Mouse (Mus musculus) liver, embryonic 11.5 days (tissue): ENCODE data around the gene Stap2. TPM values are rescaled to one million over a fixed set of nuclear protein-coding genes. Genes with fewer than 3 reads are reported as not detected.

ENCODE experiments used
- ATAC-seq: fragments of 200-750 bp; cut with Nextera tagmentation; replicated peaks from 2 replicates; pipeline ENCODE4 v1.8.0; 2017; ENCODE audit warnings: moderate number of reproducible peaks, mild to moderate bottlenecking, moderate TSS enrichment, moderate library complexity; ENCODE audit not compliant: low FRiP score
- DNase-seq: peaks from one replicate; pipeline ENCODE4 v3.0.0-alpha.2; 2017; ENCODE audit warnings: low spot score
- H3K27ac ChIP-seq: fragments of 300-500 bp; sonication (generic); 2 replicates; pipeline ENCODE4 v1.5.1; 2014; ENCODE audit warnings: mild to moderate bottlenecking, low read depth, low read length, control low read depth
- H3K27me3 ChIP-seq: fragments of 300-500 bp; sonication (generic); replicated peaks from 2 replicates; pipeline ENCODE4 v1.6.1; 2014; ENCODE audit warnings: low read length, mixed read lengths; ENCODE audit not compliant: control insufficient read depth, insufficient read depth
- H3K36me3 ChIP-seq: fragments of 300-500 bp; sonication (generic); 2 replicates; pipeline ENCODE4 v1.6.1; 2014; ENCODE audit warnings: mild to moderate bottlenecking, low read length, moderate library complexity, mixed read lengths; ENCODE audit not compliant: control insufficient read depth, insufficient read depth
- H3K4me1 ChIP-seq: fragments of 300-500 bp; sonication (generic); replicated peaks from 2 replicates; pipeline ENCODE4 v1.6.1; 2014; ENCODE audit warnings: low read length, mixed read lengths; ENCODE audit not compliant: control insufficient read depth, insufficient read depth
- H3K4me2 ChIP-seq: fragments of 300-500 bp; sonication (generic); 2 replicates; pipeline ENCODE4 v1.6.1; 2014; ENCODE audit warnings: mild to moderate bottlenecking, control low read depth, moderate library complexity
- H3K4me3 ChIP-seq: fragments of 300-500 bp; sonication (generic); 2 replicates; pipeline ENCODE4 v1.5.1; 2014; ENCODE audit warnings: low read depth, low read length, control low read depth
- H3K9ac ChIP-seq: fragments of 300-500 bp; sonication (generic); 2 replicates; pipeline ENCODE4 v1.6.1; 2014; ENCODE audit warnings: low read depth, low read length, control low read depth
- H3K9me3 ChIP-seq: fragments of 300-500 bp; sonication (generic); 2 replicates; pipeline ENCODE4 v1.6.1; 2016; ENCODE audit warnings: low read length, inconsistent platforms, mixed read lengths; ENCODE audit not compliant: control insufficient read depth
- WGBS: fragments of 180-500 bp; shearing (Covaris S2); extraction: QIAGEN DNeasy Blood & Tissue Kit; methylation state at CpG from one replicate; pipeline ENCODE4 v1.1.7; 2014; 5-methylcytosine and 5-hydroxymethylcytosine counted together
- polyA plus RNA-seq: library from polyadenylated mRNA; unstranded; fragments of >200 nt; fragmentation: Nextera tagmentation; extraction: Ambion mirVana; gene quantifications from 2 replicates; pipeline ENCODE4 v1.2.1, GENCODE M21; 2014

Gene Stap2
- polyA plus RNA-seq, 1 experiment from 2014 or later, result 3.5 TPM

DNA sequence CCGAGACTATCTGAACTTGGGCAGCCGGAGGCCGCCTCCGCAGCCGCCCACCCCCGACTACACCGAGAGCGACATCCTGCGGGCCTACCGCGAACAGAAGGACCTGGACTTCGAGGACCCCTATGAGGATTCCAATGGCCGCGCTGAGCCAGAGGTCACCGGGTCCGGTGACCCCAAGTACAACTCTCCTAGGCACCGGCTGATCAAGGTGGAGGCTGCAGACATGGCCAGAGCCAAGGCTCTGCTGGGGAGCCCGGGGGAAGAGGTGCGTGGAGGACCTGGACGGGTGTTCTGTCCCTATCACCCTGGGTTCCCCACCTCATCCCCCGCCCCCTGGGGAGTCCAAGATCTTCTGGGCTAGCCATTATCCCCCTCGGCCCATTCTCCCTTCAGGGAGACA lies 33.9 kb downstream of the Stap2 start:
- Histone ChIP-seq H3K9me3 (no peaks in the 10 kb centered on the region), H3K27ac (no peak overlapping the region), H3K27me3 (peaks cover 41% of the 10 kb centered on the region), H3K9ac (no peak overlapping the region), H3K4me1 (no peaks in the 10 kb centered on the region), H3K36me3 (peaks cover 12% of the 10 kb centered on the region; the same call in 1 of the 2 replicates), H3K4me2 (peak overlapping the region; percentile 75; the same call in 1 of the 2 replicates), H3K4me3 (no peak overlapping the region)
- 30% methylated on average over 22 of the region's 22 CpGs for WGBS
- DNase-seq, result no peak
- ATAC-seq, result no peak

DNA sequence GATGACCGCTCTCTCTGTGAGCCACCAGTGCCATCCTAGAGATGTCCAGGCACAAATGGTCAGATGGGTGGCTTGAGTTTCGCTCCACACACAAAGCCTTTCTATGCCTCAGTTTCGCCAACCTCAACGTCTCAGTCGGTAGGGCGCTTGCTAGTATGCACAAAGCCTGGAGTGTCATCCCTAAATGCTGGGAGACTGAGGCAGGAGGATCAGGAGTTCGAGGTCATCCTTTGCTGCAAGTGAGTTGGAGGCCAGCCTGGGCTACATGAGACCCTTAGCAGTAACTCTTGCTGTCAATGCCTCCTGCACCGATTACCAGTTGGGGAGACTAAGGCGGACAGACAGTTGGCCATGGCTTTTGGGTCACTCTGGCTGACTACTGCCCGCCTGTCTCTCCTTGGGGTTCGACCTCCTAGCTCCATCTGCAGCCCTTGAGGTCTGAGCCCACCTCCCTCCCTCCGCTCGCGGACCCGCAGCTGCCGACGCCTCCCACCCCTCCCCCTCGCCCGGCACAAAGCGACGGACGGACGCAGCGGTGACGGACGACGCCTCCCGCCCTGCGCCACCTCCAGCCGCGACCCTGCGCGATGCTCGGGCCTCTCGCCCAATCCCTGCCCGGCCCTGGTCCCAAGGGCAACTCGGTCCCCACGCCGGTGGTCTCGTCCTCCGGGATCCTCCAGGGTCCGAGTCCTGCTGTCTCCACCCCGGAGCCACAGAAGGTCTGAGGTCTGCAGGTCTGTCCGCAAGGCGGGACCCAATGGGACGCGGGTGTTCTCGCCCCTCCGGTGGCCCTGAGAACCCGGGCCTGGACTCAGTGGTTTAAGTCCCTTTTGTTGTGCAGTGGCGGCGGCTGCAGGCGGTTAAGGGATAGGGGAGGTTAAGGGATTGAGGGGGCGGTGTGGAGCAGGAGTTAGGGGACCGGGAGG lies 35.2 kb downstream of the Stap2 start, which contains the start of gene Shd:
Gene Shd (plus strand): TSS at position 502 of the 926 bp plus-strand sequence.
- DNase-seq (no peak), ATAC-seq (0 out of 2 replicates have a peak, but pooled peaks have one; percentile 11)
- WGBS, result 8% methylated on average over 55 of the region's 55 CpGs
- peaks cover 41% of the 10 kb centered on the region for H3K27me3 ChIP-seq
- peak within 1 kb of the TSS; percentile 75 for H3K4me2 ChIP-seq
- H3K36me3 ChIP-seq, result peaks cover 19% of the 10 kb centered on the region; the same call in 1 of the 2 replicates
- H3K4me1 ChIP-seq, result no peaks in the 10 kb centered on the region
- H3K4me3 ChIP-seq, result peak within 1 kb of the TSS; percentile 45
- H3K27ac ChIP-seq, result no peak within 1 kb of the TSS
- no peak within 1 kb of the TSS; the same call in 1 of the 2 replicates for H3K9ac ChIP-seq
- H3K9me3 ChIP-seq, result no peaks in the 10 kb centered on the region

DNA sequence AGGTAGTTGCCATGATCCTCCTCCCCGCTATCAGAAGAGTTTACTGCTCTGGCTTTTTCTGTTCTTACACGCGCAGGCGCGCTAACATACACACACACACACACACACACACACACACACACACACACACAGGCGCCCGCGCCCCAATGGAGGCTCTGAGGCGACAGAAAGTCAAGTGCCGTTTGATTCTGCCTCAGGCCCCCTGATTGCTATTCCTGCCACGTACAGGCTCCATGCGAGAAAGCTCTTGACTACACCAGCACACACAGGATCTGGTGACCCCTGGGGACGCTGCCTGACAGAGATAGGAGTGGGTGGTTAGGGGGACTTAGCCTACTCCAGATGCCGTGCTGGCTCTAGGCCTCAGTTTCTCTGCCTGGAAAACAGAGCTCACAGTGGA lies 35.8 kb downstream of the Stap2 start:
- no peak overlapping the region for H3K9ac ChIP-seq
- no peaks in the 10 kb centered on the region for H3K9me3 ChIP-seq
- H3K27ac ChIP-seq, result no peak overlapping the region
- H3K4me1 ChIP-seq, result no peaks in the 10 kb centered on the region
- H3K36me3 ChIP-seq, result peaks cover 21% of the 10 kb centered on the region; the same call in 1 of the 2 replicates
- no peak for DNase-seq
- peaks cover 41% of the 10 kb centered on the region for H3K27me3 ChIP-seq
- ATAC-seq, result no peak
- H3K4me2 ChIP-seq, result no peak overlapping the region
- H3K4me3 ChIP-seq, result no peak overlapping the region
- 51% methylated on average over 14 of the region's 14 CpGs for WGBS

DNA sequence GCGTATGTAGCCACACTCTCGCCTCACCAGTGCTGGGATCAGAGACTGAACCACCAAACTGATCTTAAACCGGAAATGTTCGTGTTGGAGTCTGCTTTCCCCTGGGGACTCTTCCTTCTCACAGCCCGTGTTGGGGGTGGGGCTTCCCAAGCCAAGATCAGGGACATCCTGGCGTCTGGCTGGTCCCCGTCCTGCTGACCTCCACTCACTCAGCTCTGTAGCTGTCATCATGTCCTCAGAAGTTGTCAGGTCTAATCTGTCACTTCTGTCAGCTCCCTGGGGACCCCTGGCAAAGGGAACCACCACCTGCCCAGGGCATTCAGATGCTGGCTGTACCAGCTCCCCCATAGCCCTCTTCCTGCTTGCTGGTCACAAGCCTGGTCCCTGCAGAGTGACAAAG lies 37.2 kb downstream of the Stap2 start:
- no peaks in the 10 kb centered on the region for H3K9me3 ChIP-seq
- peaks cover 25% of the 10 kb centered on the region; the same call in 1 of the 2 replicates for H3K36me3 ChIP-seq
- H3K27me3 ChIP-seq, result peaks cover 38% of the 10 kb centered on the region
- no peak for DNase-seq
- H3K4me2 ChIP-seq, result no peak overlapping the region
- no peak for ATAC-seq
- WGBS, result 64% methylated on average over 7 of the region's 7 CpGs
- H3K4me3 ChIP-seq, result no peak overlapping the region
- no peak overlapping the region for H3K9ac ChIP-seq
- H3K27ac ChIP-seq, result no peak overlapping the region
- no peaks in the 10 kb centered on the region for H3K4me1 ChIP-seq

DNA sequence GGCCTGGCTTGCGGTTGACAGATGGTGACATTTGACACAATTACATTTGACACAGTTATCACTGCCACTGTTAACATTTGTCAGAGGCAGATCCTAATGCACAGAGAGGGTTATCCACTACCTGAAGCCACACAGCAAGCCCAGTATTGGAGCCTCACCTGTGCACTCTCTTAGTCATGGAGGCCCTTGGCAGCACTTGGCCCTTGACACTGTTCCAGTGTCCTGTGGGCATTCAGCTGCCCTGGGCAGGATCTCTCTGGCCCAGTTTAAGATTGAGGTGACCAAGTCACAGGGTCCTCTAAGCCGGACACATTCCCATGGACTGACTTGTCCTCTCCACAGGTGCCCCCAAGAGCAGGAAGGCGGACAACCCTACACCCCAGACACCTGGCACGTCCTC lies 38.2 kb downstream of the Stap2 start:
- Histone ChIP-seq H3K27ac (no peak overlapping the region), H3K4me3 (no peak overlapping the region), H3K4me1 (no peaks in the 10 kb centered on the region), H3K9ac (no peak overlapping the region), H3K27me3 (peaks cover 29% of the 10 kb centered on the region), H3K36me3 (peaks cover 27% of the 10 kb centered on the region; the same call in 1 of the 2 replicates), H3K4me2 (no peak overlapping the region), H3K9me3 (no peaks in the 10 kb centered on the region)
- WGBS, result 86% methylated on average over 4 of the region's 4 CpGs
- DNase-seq (no peak), ATAC-seq (no peak)

DNA sequence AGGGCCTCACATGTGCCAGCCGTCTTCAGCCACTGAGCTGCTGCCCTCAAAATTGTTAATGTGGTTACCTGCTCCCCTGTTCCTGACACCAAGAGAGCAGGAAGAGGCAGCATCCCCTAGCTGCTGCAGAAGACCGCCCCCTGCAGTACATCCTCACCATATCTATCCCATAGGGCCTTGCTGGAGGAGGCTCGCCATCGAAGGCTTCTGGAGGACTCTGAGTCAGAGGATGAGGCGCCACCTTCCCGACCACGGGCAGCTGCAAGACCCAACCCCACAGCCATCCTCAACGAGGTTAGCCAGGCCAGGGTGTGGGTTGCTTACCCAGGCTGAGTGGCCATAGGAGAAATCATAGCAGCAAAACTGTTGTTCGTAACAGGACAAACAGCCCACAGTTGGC lies 40.4 kb downstream of the Stap2 start:
- peaks cover 9% of the 10 kb centered on the region for H3K27me3 ChIP-seq
- peaks cover 3% of the 10 kb centered on the region for H3K4me1 ChIP-seq
- no peak overlapping the region for H3K4me2 ChIP-seq
- H3K9me3 ChIP-seq, result no peaks in the 10 kb centered on the region
- peaks cover 33% of the 10 kb centered on the region; the same call in 1 of the 2 replicates for H3K36me3 ChIP-seq
- no peak overlapping the region for H3K9ac ChIP-seq
- H3K27ac ChIP-seq, result no peak overlapping the region
- DNase-seq, result no peak
- no peak overlapping the region for H3K4me3 ChIP-seq
- ATAC-seq, result no peak
- WGBS, result 81% methylated on average over 9 of the region's 9 CpGs

DNA sequence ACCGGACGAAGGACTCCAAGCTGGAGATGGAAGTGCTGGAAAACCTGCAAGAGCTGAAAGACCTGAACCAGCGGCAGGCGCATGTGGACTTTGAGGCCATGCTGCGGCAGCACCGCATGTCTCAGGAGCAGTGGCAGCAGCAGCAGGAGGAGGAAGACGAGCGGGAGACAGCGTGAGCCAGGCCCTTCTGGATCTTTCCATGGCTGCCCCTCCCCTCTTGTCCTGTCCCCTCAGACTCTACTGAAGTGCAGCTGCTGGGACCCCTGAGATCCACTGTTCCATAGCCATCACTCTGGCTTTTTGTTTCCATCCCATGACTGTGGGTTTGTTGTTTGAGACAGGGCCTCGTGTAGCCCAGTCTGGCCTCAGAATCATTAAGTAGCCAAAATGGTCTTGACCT lies 40.9 kb downstream of the Stap2 start:
- H3K27me3 ChIP-seq, result peaks cover 4% of the 10 kb centered on the region
- no peak overlapping the region for H3K4me2 ChIP-seq
- peaks cover 33% of the 10 kb centered on the region; the same call in 1 of the 2 replicates for H3K36me3 ChIP-seq
- no peak for ATAC-seq
- H3K4me1 ChIP-seq, result peaks cover 8% of the 10 kb centered on the region
- H3K9me3 ChIP-seq, result no peaks in the 10 kb centered on the region
- no peak overlapping the region for H3K4me3 ChIP-seq
- no peak overlapping the region for H3K9ac ChIP-seq
- no peak for DNase-seq
- H3K27ac ChIP-seq, result no peak overlapping the region
- WGBS, result 86% methylated on average over 10 of the region's 10 CpGs

DNA sequence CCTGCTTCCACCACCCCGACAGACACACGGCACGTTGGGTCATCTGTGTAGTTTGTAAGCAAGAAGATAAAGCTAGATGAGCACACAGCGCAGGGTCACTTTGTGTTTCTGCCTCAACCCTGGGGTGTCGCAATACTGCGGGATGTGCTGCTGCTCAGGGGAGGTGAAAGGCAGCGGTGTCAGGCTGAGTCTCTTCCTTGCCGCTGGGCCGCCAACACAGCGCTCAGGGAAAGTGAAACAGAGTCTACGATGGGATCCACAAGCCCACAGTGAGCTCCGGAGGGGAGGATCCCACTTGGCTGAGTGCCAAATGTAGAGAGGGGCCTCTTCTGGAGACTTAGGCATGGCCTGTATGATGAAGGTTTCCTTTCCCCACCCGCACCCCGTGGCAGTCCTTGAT lies 42.2 kb downstream of the Stap2 start:
- no peak for ATAC-seq
- H3K9ac ChIP-seq, result no peak overlapping the region

More for the DNA sequence above, 42.2 kb downstream of the Stap2 start:
- Histone ChIP-seq H3K4me1 (peaks cover 11% of the 10 kb centered on the region), H3K27ac (no peak overlapping the region), H3K27me3 (no peaks in the 10 kb centered on the region), H3K36me3 (peaks cover 33% of the 10 kb centered on the region; the same call in 1 of the 2 replicates), H3K4me3 (no peak overlapping the region), H3K9me3 (no peaks in the 10 kb centered on the region), H3K4me2 (no peak overlapping the region; the same call in 1 of the 2 replicates)
- 78% methylated on average over 14 of the region's 14 CpGs for WGBS
- DNase-seq, result no peak
